Mouse (Mus musculus) hindbrain, embryonic 13.5 days (tissue): Measurements from ENCODE around the gene Ppp1r3g. TPM values are rescaled to one million over a fixed set of nuclear protein-coding genes. Genes with fewer than 3 reads are reported as not detected.
A peak's percentile ranks its signal among the peaks of the same experiment; 100 is the strongest.

Experiments
- ATAC-seq: fragments of 200-750 bp; cut with Nextera tagmentation; 2 replicates; pipeline ENCODE4 v1.8.0; 2017; ENCODE audit warnings: moderate TSS enrichment; ENCODE audit not compliant: low FRiP score
- H3K27ac ChIP-seq: fragments of 300-500 bp; sonication (generic); 2 replicates; pipeline ENCODE4 v1.5.1; 2015; ENCODE audit warnings: inconsistent platforms, mild to moderate bottlenecking, moderate library complexity
- H3K27me3 ChIP-seq: fragments of 300-500 bp; sonication (generic); 2 replicates; pipeline ENCODE4 v1.6.1; 2015; ENCODE audit warnings: mild to moderate bottlenecking, inconsistent platforms
- H3K36me3 ChIP-seq: fragments of 300-500 bp; sonication (generic); 2 replicates; pipeline ENCODE4 v1.6.1; 2015; ENCODE audit warnings: mild to moderate bottlenecking, inconsistent platforms
- H3K4me1 ChIP-seq: fragments of 300-500 bp; sonication (generic); replicated peaks from 2 replicates; pipeline ENCODE4 v1.6.1; 2015; ENCODE audit warnings: inconsistent platforms
- H3K4me2 ChIP-seq: fragments of 300-500 bp; sonication (generic); 2 replicates; pipeline ENCODE4 v1.6.1; 2015; ENCODE audit warnings: inconsistent platforms, mild to moderate bottlenecking, moderate library complexity
- H3K4me3 ChIP-seq: fragments of 300-500 bp; sonication (generic); 2 replicates; pipeline ENCODE4 v1.5.1; 2015; ENCODE audit warnings: mild to moderate bottlenecking, inconsistent platforms
- H3K9ac ChIP-seq: fragments of 300-500 bp; sonication (generic); 2 replicates; pipeline ENCODE4 v1.6.1; 2015; ENCODE audit warnings: mild to moderate bottlenecking, inconsistent platforms
- H3K9me3 ChIP-seq: fragments of 300-500 bp; sonication (generic); 2 replicates; pipeline ENCODE4 v1.6.1; 2016; ENCODE audit warnings: inconsistent platforms
- WGBS: fragments of 180-500 bp; shearing (Covaris S2); methylation state at CpG from one replicate; pipeline ENCODE4 v1.1.7; 2015; 5-methylcytosine and 5-hydroxymethylcytosine counted together
- polyA plus RNA-seq: library from polyadenylated mRNA; unstranded; fragments of >200 nt; fragmentation: Nextera tagmentation; extraction: Ambion mirVana; gene quantifications from 2 replicates; pipeline ENCODE4 v1.2.1, GENCODE M21; 2015

Ppp1r3g gene
- polyA plus RNA-seq = 0.36 and 0.40 TPM in 2 replicates

DNA sequence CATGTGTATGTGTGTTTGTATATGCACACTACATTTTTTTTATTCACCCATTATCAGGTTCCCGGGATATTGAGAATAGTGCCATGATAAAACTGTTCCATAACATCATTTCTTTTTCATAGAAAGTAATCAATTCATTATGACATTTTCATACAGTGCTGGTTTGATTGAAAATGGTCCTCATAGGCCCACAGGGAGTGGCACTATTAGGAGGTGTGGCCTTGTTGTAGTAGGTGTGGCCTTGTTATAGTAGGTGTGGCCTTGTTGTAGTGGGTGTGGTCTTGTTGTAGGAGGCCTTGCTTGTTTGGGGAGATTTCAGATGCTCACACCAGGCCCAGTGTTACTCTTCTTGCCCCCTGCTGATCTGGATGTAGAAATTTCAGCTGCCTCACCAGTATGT, at the start of gene Ppp1r3g:
Gene Ppp1r3g, plus strand, starts transcription at position 301 of the 400 bp plus-strand sequence.
- no peak within 1 kb of the TSS for H3K4me2 ChIP-seq
- H3K27me3 ChIP-seq = no peaks in the 10 kb centered on the region
- no peaks in the 10 kb centered on the region for H3K9me3 ChIP-seq
- no peak within 1 kb of the TSS for H3K27ac ChIP-seq
- ATAC-seq = no peak
- no peaks in the 10 kb centered on the region for H3K4me1 ChIP-seq
- no peak within 1 kb of the TSS for H3K9ac ChIP-seq
- no peak within 1 kb of the TSS for H3K4me3 ChIP-seq
- no peaks in the 10 kb centered on the region for H3K36me3 ChIP-seq
- WGBS = 96% methylated on average over 1 of the region's 1 CpGs

DNA sequence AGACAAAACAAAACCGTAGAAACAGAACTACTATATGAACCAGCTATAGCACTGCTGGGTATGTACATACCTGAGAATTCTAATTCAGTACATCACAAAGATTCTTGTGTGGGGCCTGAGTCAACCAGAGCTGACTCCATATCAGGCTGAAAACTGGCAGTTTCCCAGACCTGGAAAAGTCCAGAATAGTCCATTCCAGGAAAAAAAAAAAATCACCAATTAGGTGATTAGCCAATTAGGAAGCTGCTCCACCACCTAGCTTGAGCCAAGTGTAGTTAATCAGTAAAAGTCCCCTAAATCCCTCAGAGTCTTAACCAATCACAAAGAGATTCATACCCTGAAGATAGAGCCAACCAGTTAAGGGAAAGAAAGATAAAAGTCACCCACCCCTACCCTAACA, 47.2 kb upstream of the Ppp1r3g start:
- Histone ChIP-seq H3K4me2 (no peak overlapping the region), H3K36me3 (no peaks in the 10 kb centered on the region), H3K27ac (no peak overlapping the region), H3K9me3 (no peaks in the 10 kb centered on the region), H3K27me3 (no peaks in the 10 kb centered on the region), H3K9ac (no peak overlapping the region), H3K4me3 (no peak overlapping the region), H3K4me1 (no peaks in the 10 kb centered on the region)
- WGBS = 90% methylated on average over 1 of the region's 1 CpGs
- no peak for ATAC-seq

DNA sequence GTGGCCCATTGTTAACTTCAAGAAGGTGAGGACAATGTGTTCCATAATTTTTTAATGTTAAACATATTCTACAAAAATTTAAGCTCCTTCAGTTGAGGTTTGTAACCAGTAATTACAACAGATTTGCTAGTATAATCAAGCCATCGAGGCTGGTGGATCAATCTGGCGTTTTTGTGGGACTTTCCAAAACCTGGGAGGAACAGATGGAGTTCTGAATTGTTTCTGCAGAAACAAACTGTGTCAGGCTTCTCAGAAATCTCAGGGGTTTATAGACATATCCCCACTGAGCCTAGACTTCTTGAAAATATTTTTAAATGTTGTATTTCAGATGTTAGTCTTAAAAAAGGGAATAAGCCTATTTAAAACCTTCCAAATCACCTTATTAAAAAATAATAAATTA, 20.6 kb upstream of the Ppp1r3g start:
- no peak for ATAC-seq
- no peak overlapping the region for H3K4me3 ChIP-seq
- peaks cover 12% of the 10 kb centered on the region for H3K9me3 ChIP-seq
- no peaks in the 10 kb centered on the region for H3K4me1 ChIP-seq
- no peak overlapping the region for H3K9ac ChIP-seq
- no peak overlapping the region for H3K27ac ChIP-seq
- H3K27me3 ChIP-seq = no peaks in the 10 kb centered on the region
- H3K4me2 ChIP-seq = no peak overlapping the region
- WGBS = 84% methylated on average over 2 of the region's 2 CpGs
- H3K36me3 ChIP-seq = no peaks in the 10 kb centered on the region

DNA sequence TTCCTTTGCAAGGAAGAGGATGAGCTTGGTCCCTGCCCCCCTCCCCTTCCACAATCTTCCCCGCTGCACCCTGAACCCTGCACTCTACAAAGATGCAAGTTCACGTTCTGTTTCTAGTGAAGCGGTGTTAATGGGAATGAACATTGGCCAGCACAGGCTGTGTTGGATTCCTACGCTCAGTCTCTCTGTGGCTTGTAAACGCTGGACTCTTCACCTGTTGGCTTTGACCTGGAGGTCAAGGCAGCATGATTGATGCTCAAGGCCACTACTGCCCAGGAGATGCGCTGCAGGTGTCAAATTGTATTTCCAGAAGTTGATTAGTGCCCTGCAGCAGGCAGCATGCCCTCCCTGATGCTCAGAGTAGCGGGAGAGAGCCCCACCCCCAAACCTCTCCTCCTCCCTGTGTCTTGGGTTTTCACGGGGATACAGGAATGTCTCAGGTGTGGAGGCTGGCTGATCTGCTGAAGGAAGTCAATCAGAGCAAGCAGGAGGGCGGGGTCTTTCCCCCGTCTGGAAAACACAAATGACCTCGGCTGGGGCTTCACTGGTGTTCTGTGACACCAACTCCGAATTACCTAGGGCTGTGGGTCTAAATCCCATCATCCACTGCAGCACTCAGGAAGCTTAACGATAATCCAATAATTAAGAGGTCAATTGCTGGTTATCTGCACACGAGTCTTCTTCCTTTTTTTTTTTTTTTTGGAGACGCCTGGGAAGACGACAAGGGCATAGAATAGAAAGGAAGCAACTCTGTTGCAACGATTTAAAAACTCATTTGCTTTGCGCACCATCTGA, 18.6 kb upstream of the Ppp1r3g start:
- Histone ChIP-seq H3K27me3 (no peaks in the 10 kb centered on the region), H3K9ac (no peak overlapping the region), H3K36me3 (no peaks in the 10 kb centered on the region), H3K4me1 (no peaks in the 10 kb centered on the region), H3K27ac (no peak overlapping the region), H3K9me3 (peaks cover 3% of the 10 kb centered on the region; the same call in 1 of the 2 replicates), H3K4me2 (no peak overlapping the region), H3K4me3 (no peak overlapping the region)
- no peak for ATAC-seq
- WGBS = 73% methylated on average over 18 of the region's 18 CpGs

- no peak overlapping the region for H3K9ac ChIP-seq
- no peak overlapping the region for H3K4me3 ChIP-seq
- no peaks in the 10 kb centered on the region for H3K9me3 ChIP-seq
- 85% methylated on average over 5 of the region's 5 CpGs for WGBS
- no peak overlapping the region for H3K4me2 ChIP-seq
- no peak overlapping the region for H3K27ac ChIP-seq
- H3K36me3 ChIP-seq = no peaks in the 10 kb centered on the region
- no peak for ATAC-seq
- H3K27me3 ChIP-seq = no peaks in the 10 kb centered on the region
- H3K4me1 ChIP-seq = no peaks in the 10 kb centered on the region
Measured at GRCm38 (mm10) chr13:35940934-35941333, 17.7 kb upstream of the Ppp1r3g start.

- no peak overlapping the region for H3K27ac ChIP-seq
- H3K9ac ChIP-seq = 0 out of 2 replicates have a peak overlapping the region, but pooled peaks have one; percentile 51
- no peak for ATAC-seq
Measured at GRCm38 (mm10) chr13:35946659-35947353, 11.8 kb upstream of the Ppp1r3g start.

GRCm38 (mm10) chr13:35947354-35948000, 11.2 kb upstream of the Ppp1r3g start:
- Histone ChIP-seq H3K9me3 (no peaks in the 10 kb centered on the region), H3K36me3 (no peaks in the 10 kb centered on the region), H3K27ac (no peak overlapping the region), H3K4me3 (no peak overlapping the region), H3K27me3 (no peaks in the 10 kb centered on the region), H3K4me2 (no peak overlapping the region), H3K9ac (no peak overlapping the region), H3K4me1 (no peaks in the 10 kb centered on the region)
- 26% methylated on average over 14 of the region's 14 CpGs for whole genome bisulfite sequencing
- peak; percentile 73; the same call in 1 of the 2 replicates for ATAC-seq

More at GRCm38 (mm10) chr13:35946659-35947353, 11.8 kb upstream of the Ppp1r3g start:
- H3K4me1 ChIP-seq = no peaks in the 10 kb centered on the region
- no peak overlapping the region for H3K4me2 ChIP-seq
- 77% methylated on average over 20 of the region's 20 CpGs for WGBS
- H3K27me3 ChIP-seq = no peaks in the 10 kb centered on the region
- no peak overlapping the region for H3K4me3 ChIP-seq
- H3K9me3 ChIP-seq = no peaks in the 10 kb centered on the region
- H3K36me3 ChIP-seq = no peaks in the 10 kb centered on the region

DNA sequence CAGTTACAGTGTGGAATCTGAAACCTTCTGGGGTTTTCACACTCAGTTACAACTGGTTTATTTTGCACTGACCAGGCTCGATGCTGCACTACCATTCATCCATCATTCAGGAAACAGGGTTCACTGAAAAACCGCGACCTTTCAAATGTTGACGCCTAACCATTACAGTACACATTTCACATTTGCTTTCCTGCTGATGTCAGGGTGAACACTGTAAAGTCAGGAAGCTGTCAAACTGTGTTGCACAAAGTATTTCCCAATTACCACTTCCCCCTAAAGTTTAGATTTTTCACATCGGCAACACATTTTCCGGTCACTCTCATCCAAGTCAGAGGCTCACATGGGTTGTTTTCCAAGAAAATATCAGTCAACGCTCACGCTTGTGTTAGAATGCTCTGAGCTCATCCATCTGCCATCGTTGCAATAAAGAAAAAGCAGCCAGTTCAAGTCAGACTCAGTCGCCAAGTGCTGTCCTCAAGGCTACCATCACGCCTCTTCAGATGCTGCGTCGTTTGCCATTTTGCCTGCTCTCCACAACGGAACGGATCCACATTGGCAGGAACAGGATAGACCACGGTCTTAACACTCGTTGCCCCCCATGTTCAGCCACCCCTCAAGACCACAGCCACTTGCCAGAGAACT, 8.7 kb upstream of the Ppp1r3g start:
- no peak for ATAC-seq
- WGBS = 89% methylated on average over 17 of the region's 17 CpGs
- H3K9me3 ChIP-seq = no peaks in the 10 kb centered on the region
- H3K4me3 ChIP-seq = no peak overlapping the region
- no peak overlapping the region for H3K9ac ChIP-seq
- no peaks in the 10 kb centered on the region for H3K4me1 ChIP-seq
- H3K27me3 ChIP-seq = no peaks in the 10 kb centered on the region
- no peak overlapping the region for H3K4me2 ChIP-seq
- no peaks in the 10 kb centered on the region for H3K36me3 ChIP-seq
- no peak overlapping the region for H3K27ac ChIP-seq

DNA sequence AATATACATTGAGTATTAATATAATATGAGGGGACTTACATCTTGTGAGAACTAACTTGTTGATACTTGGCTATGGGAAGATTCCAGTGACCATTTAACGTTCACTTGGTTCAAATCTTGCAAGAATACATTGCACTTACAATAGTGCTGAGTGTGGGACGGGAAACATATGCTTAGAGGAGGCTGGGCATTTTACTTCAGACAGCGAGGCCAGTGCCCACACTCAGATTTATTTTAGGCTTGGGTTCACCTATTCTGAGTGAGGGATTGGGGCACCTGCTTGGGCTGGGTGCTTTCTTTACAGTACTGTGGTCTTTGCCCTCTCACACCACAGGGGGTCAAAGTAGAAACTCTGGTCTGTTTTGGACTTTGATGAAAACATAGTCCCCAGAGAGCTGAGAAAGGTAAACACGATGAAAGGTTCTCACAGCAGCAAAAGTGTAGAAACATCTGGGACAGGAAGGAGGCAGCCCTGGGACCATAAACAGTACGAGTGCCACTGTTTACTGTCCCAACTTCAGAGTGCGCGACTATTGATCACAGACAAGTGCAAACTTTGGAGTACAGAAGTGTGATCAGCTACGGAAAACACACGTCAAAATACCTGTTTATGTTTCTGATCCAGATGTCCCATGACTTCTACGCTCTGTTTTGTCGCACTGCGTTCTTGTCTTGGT, 890 bp downstream of the Ppp1r3g start:
- no peak for ATAC-seq
- WGBS = 78% methylated on average over 12 of the region's 12 CpGs
- no peaks in the 10 kb centered on the region for H3K36me3 ChIP-seq
- no peak overlapping the region for H3K27ac ChIP-seq
- no peaks in the 10 kb centered on the region for H3K9me3 ChIP-seq
- H3K4me1 ChIP-seq = no peaks in the 10 kb centered on the region
- no peak overlapping the region for H3K4me2 ChIP-seq
- H3K27me3 ChIP-seq = no peaks in the 10 kb centered on the region
- no peak overlapping the region for H3K4me3 ChIP-seq
- H3K9ac ChIP-seq = no peak overlapping the region

- Histone ChIP-seq H3K27ac (no peak overlapping the region), H3K9me3 (no peaks in the 10 kb centered on the region), H3K4me1 (peaks cover 11% of the 10 kb centered on the region), H3K4me3 (no peak overlapping the region), H3K9ac (no peak overlapping the region), H3K27me3 (peaks cover 23% of the 10 kb centered on the region), H3K36me3 (no peaks in the 10 kb centered on the region), H3K4me2 (no peak overlapping the region)
- ATAC-seq = no peak
- 91% methylated on average over 4 of the region's 4 CpGs for WGBS
Measured at GRCm38 (mm10) chr13:35963583-35963982, 4.9 kb downstream of the Ppp1r3g start.

GRCm38 (mm10) chr13:35967690-35968089, 9.1 kb downstream of the Ppp1r3g start:
- peaks cover 23% of the 10 kb centered on the region for H3K4me1 ChIP-seq
- ATAC-seq = peak; percentile 30; the same call in 1 of the 2 replicates
- H3K27ac ChIP-seq = no peak overlapping the region
- peak overlapping the region; percentile 72; the same call in 1 of the 2 replicates for H3K9ac ChIP-seq
- H3K9me3 ChIP-seq = no peaks in the 10 kb centered on the region
- H3K27me3 ChIP-seq = peaks cover 45% of the 10 kb centered on the region
- no peaks in the 10 kb centered on the region for H3K36me3 ChIP-seq
- WGBS = 5% methylated on average over 15 of the region's 15 CpGs
- H3K4me3 ChIP-seq = peak overlapping the region; percentile 65
- peak overlapping the region; percentile 100 for H3K4me2 ChIP-seq
